Mouse (Mus musculus) G1E (cell line): ENCODE data around the gene Kifap3.

Experiments
- CTCF ChIP-seq: IDR thresholded peaks from 2 replicates; pipeline ENCODE4 v1.5.1; 2012; ENCODE audit warnings: low read depth, low read length, inconsistent platforms, mixed read lengths
- GATA1 ChIP-seq: IDR thresholded peaks from 2 replicates; pipeline ENCODE4 v1.6.1; 2012; ENCODE audit warnings: borderline replicate concordance, low read length, inconsistent platforms, mixed read lengths

DNA sequence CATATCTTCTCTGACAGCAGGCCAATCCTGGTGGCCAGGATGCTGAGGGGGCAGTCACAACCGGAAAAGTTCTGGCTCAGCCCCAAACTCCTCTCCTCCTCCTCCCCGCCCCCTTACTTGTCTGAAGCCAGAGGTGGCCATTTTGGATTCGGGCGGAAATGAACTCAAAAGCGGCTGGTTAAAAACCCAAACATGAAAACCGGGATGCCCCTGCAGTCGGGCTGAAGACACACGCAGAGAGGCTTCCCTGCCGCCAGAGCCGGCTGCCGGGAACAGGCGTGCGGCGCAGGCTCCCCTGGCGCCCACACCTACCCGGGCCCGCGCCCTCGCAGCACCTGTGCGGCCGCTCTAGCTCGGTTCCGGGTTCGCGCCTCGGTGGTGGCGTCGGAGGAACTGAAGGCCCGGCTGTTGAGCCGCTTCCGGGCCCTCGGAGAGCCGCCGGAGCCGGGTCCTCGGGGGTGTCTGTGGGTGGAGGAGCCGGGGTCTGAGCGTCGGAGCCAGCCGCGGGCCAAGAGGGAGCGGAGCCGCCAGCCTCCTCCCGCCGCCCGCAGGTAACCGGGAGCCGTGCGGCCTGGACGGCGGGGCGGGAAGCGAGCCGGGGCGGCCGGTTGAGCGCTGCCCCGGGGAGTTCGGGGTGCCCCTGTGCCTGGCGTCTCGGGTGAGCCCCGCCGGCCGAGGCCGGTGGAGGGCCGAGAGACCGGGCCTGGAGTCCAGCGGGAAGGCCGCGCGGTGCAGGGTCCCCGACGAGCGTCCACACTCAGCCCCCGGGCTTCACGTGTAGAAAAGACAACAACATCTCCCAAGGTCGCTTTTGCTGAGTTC lies 150.5 kb downstream of the Kifap3 start:
- TF ChIP-seq GATA1 (no peak), CTCF (no peak)
